Comparison of ENCODE assay signal across 7 mouse cellular contexts in genomic region chr5:90930971-90931851, GRCm38 (mm10). TPM values are rescaled to one million over a fixed set of nuclear protein-coding genes. Genes with fewer than 3 reads are reported as not detected.
DNase-seq lines count a peak whose midpoint lies in the region; ATAC-seq and TF ChIP-seq lines count a peak whose summit lies in the region.

Mthfd2l (plus strand) TSS chr5:90931117.

- H3K27me3 ChIP-seq in embryonic facial prominence, embryonic 11.5 days (ENCODE audit: control insufficient read depth, insufficient read depth, low read length), result no peaks in the 10 kb centered on the region
- H3K27me3 ChIP-seq in intestine, postnatal 0 days (replicated peaks; ENCODE audit: control insufficient read depth, insufficient read depth, low read length), result no peaks in the 10 kb centered on the region
- H3K27me3 ChIP-seq in limb, embryonic 11.5 days (ENCODE audit: control insufficient read depth, insufficient read depth, low read length), result no peaks in the 10 kb centered on the region
- H3K27me3 ChIP-seq in midbrain, embryonic 13.5 days, result no peaks in the 10 kb centered on the region
- H3K27me3 ChIP-seq in small intestine, adult 2 months (ENCODE audit: control insufficient read depth, insufficient read depth, low read length), result no peaks in the 10 kb centered on the region

- peak within 1 kb of the TSS; percentile 97 for H3K9ac ChIP-seq in embryonic facial prominence, embryonic 11.5 days (replicated peaks; ENCODE audit: low read length)
- peak within 1 kb of the TSS; percentile 95 for H3K9ac ChIP-seq in intestine, postnatal 0 days (ENCODE audit: low read depth, low read length)
- H3K9ac ChIP-seq in limb, embryonic 11.5 days (ENCODE audit: low read length), result peak within 1 kb of the TSS; percentile 98
- peak within 1 kb of the TSS; percentile 97 for H3K9ac ChIP-seq in midbrain, embryonic 13.5 days (replicated peaks)

- H3K36me3 ChIP-seq in embryonic facial prominence, embryonic 11.5 days (replicated peaks; ENCODE audit: control insufficient read depth, insufficient read depth, low read depth, low read length), result no peaks in the 10 kb centered on the region
- H3K36me3 ChIP-seq in intestine, postnatal 0 days (ENCODE audit: control insufficient read depth, insufficient read depth), result 0 out of 2 replicates have a peak, but pooled peaks cover 6% of the 10 kb centered on the region
- no peaks in the 10 kb centered on the region; the same call in 1 of the 2 replicates for H3K36me3 ChIP-seq in limb, embryonic 11.5 days (ENCODE audit: control insufficient read depth, insufficient read depth, low read length)
- H3K36me3 ChIP-seq in midbrain, embryonic 13.5 days, result peaks cover 11% of the 10 kb centered on the region
- H3K36me3 ChIP-seq in small intestine, adult 2 months (ENCODE audit: control insufficient read depth, insufficient read depth, low read length), result peaks cover 2% of the 10 kb centered on the region; the same call in 1 of the 2 replicates

- no peaks in the 10 kb centered on the region for H3K4me1 ChIP-seq in embryonic facial prominence, embryonic 11.5 days (ENCODE audit: control insufficient read depth, insufficient read depth, low read length)
- 0 out of 2 replicates have a peak, but pooled peaks cover 3% of the 10 kb centered on the region for H3K4me1 ChIP-seq in intestine, postnatal 0 days (replicated peaks; ENCODE audit: control insufficient read depth, insufficient read depth, low read length)
- peaks cover 5% of the 10 kb centered on the region; the same call in 1 of the 2 replicates for H3K4me1 ChIP-seq in limb, embryonic 11.5 days (ENCODE audit: control insufficient read depth, insufficient read depth, low read length)
- peaks cover 18% of the 10 kb centered on the region for H3K4me1 ChIP-seq in midbrain, embryonic 13.5 days (replicated peaks)
- H3K4me1 ChIP-seq in small intestine, adult 2 months (ENCODE audit: control insufficient read depth, insufficient read depth, insufficient read length, low read length), result no peaks in the 10 kb centered on the region

- ATAC-seq in embryonic facial prominence, embryonic 11.5 days (replicated peaks; ENCODE audit: insufficient number of reproducible peaks, low FRiP score, low TSS enrichment, low read depth), result peak; percentile 99
- peak; percentile 98 for ATAC-seq in granulocyte monocyte progenitor cell, adult 5-6 weeks (replicated peaks; ENCODE audit: poor library complexity, severe bottlenecking)
- ATAC-seq in intestine, postnatal 0 days, result peak; percentile 97
- peak; percentile 99 for ATAC-seq in limb, embryonic 11.5 days (ENCODE audit: insufficient number of reproducible peaks, low FRiP score, low TSS enrichment, low read depth)
- ATAC-seq in midbrain, embryonic 13.5 days, result peak; percentile 99

- H3K4me2 ChIP-seq in embryonic facial prominence, embryonic 11.5 days (ENCODE audit: low read depth, low read length), result peak within 1 kb of the TSS; percentile 52
- H3K4me2 ChIP-seq in intestine, postnatal 0 days (replicated peaks; ENCODE audit: low read depth), result peak within 1 kb of the TSS; percentile 65
- H3K4me2 ChIP-seq in limb, embryonic 11.5 days (ENCODE audit: low read depth, severe bottlenecking), result peak within 1 kb of the TSS; percentile 42
- H3K4me2 ChIP-seq in midbrain, embryonic 13.5 days (replicated peaks), result peak within 1 kb of the TSS; percentile 59

- under 1% methylated on average over 62 of the region's 79 CpGs for WGBS in embryonic facial prominence, embryonic 11.5 days
- under 1% methylated on average over 75 of the region's 79 CpGs for WGBS in intestine, postnatal 0 days
- under 1% methylated on average over 75 of the region's 79 CpGs for WGBS in limb, embryonic 11.5 days
- under 1% methylated on average over 64 of the region's 79 CpGs for WGBS in midbrain, embryonic 13.5 days
- under 1% methylated on average over 79 of the region's 79 CpGs for WGBS in small intestine, adult 2 months

- H3K27ac ChIP-seq in embryonic facial prominence, embryonic 11.5 days (replicated peaks; ENCODE audit: low read depth, low read length), result peak within 1 kb of the TSS; percentile 98
- H3K27ac ChIP-seq in intestine, postnatal 0 days (ENCODE audit: low read depth, low read length), result peak within 1 kb of the TSS; percentile 96
- peak within 1 kb of the TSS; percentile 98 for H3K27ac ChIP-seq in limb, embryonic 11.5 days (replicated peaks; ENCODE audit: low read depth, low read length)
- H3K27ac ChIP-seq in midbrain, embryonic 13.5 days, result peak within 1 kb of the TSS; percentile 99
- peak within 1 kb of the TSS; percentile 54 for H3K27ac ChIP-seq in small intestine, adult 2 months (ENCODE audit: insufficient read depth, low read depth, low read length)

- TF ChIP-seq CTCF in intestine, postnatal 0 days (IDR thresholded peaks at IDR 0.05; ENCODE audit: low read depth), result peak; percentile 85
- peak; percentile 60 for TF ChIP-seq CTCF in small intestine, adult 2 months (IDR thresholded peaks at IDR 0.05; ENCODE audit: extremely low read depth, insufficient read length, insufficient replicate concordance, low read depth, low read length)

- no peaks in the 10 kb centered on the region for H3K9me3 ChIP-seq in embryonic facial prominence, embryonic 11.5 days (replicated peaks; ENCODE audit: control insufficient read depth, low read length)
- no peaks in the 10 kb centered on the region for H3K9me3 ChIP-seq in intestine, postnatal 0 days (ENCODE audit: control insufficient read depth)
- H3K9me3 ChIP-seq in limb, embryonic 11.5 days (ENCODE audit: control insufficient read depth, low read length), result no peaks in the 10 kb centered on the region
- no peaks in the 10 kb centered on the region for H3K9me3 ChIP-seq in midbrain, embryonic 13.5 days

- H3K4me3 ChIP-seq in embryonic facial prominence, embryonic 11.5 days (ENCODE audit: low read depth, low read length), result peak within 1 kb of the TSS; percentile 74
- peak within 1 kb of the TSS; percentile 68 for H3K4me3 ChIP-seq in intestine, postnatal 0 days (ENCODE audit: low read depth, low read length)
- H3K4me3 ChIP-seq in limb, embryonic 11.5 days (ENCODE audit: low read depth, low read length), result peak within 1 kb of the TSS; percentile 74
- peak within 1 kb of the TSS; percentile 78 for H3K4me3 ChIP-seq in midbrain, embryonic 13.5 days (replicated peaks)
- H3K4me3 ChIP-seq in small intestine, adult 2 months (ENCODE audit: low read depth, low read length), result peak within 1 kb of the TSS; percentile 80

- peak; percentile 94 for DNase-seq in adrenal gland, postnatal 14 days
- DNase-seq in embryonic facial prominence, embryonic 11.5 days (ENCODE audit: low spot score), result peak; percentile 93
- DNase-seq in limb, embryonic 11.5 days (ENCODE audit: low spot score), result peak; percentile 92

- TF ChIP-seq POLR2A in small intestine, adult 2 months (IDR thresholded peaks at IDR 0.05; ENCODE audit: low read depth, low read length), result peak; percentile 41; the same call in 1 of the 2 replicates

RNA-seq across cellular contexts. Expression of gene Mthfd2l, which starts in this region (rescaled TPM):
- total RNA-seq in adrenal gland, postnatal 14 days (2021), result 15.3 and 16.7 TPM in 2 replicates
- 80.7 and 102 TPM in 2 replicates for polyA plus RNA-seq in embryonic facial prominence, embryonic 11.5 days (2014; fragmentation: Nextera tagmentation; extraction: Ambion mirVana)
- total RNA-seq in granulocyte monocyte progenitor cell, adult 5-6 weeks (2014; fragmentation: Nextera tagmentation), result 5.4 and 11.6 TPM in 2 replicates
- total RNA-seq in granulocyte monocyte progenitor cell, adult 5-6 weeks (2017), result 8.9 and 9.1 TPM in 2 replicates
- 33.9 TPM in 2 replicates for polyA plus RNA-seq in intestine, postnatal 0 days (2015; fragmentation: Nextera tagmentation; extraction: Ambion mirVana)
- 67.5 and 70.0 TPM in 2 replicates for polyA plus RNA-seq in limb, embryonic 11.5 days (2014; fragmentation: Nextera tagmentation; extraction: Ambion mirVana)
- 98.9 and 99.1 TPM in 2 replicates for polyA plus RNA-seq in midbrain, embryonic 13.5 days (2015; fragmentation: Nextera tagmentation; extraction: Ambion mirVana)
- 17.1 and 39.5 TPM in 2 replicates for polyA plus RNA-seq in small intestine, adult 2 months (2012; rRNA removed)

Comparison
In these comparisons a context has a peak if more than half of its experiments do, and no peak if none do; other contexts are left out.
1. Peak in every context shown above with its lines: DNase-seq, ATAC-seq, H3K4me3 ChIP-seq and H3K27ac ChIP-seq.